Mouse (Mus musculus) gastrocnemius, adult 8-10 months (tissue): ENCODE measurements around the gene Dffa. TPM values are rescaled to one million over a fixed set of nuclear protein-coding genes. Genes with fewer than 3 reads are reported as not detected.
"Not testable (repeated sequence)": the region's sequence is repeated elsewhere in the genome, so short reads cannot be mapped to it uniquely, and the experiment has no call there.

Experiments used
- DNase-seq, 2 experiments: peaks; one replicate each; pipeline ENCODE4 v3.0.0; 2022; ENCODE audit warnings: low spot score in 2 of 2
- total RNA-seq, 4 experiments: library from RNA; stranded (reverse); gene quantifications; 2 replicates each; pipeline ENCODE4 v1.2.4; 2022

The Dffa gene
- total RNA-seq, 4 experiments from 2014 or later, result 71.6 to 76.6 (median 74.8) TPM

DNA sequence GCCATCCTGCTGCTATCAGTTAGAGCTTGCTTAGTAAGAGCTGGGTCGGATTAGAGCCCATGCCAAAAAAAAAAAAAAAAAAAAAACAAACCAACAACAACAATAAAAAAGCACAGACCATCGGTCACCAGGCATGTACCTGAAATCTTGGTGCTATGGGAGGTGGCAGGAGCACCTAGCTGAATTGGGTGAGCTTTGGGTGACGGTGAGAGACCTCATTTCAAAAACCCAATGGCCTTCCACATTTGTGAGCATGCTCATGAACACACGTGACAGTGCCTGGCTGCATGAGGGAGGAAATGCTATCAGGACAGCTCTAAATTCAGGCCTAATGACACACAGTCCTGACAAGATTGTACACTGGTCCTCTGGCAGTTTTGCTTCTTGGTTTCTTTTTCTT lies 44.1 kb downstream of the Dffa start:
- DNase-seq, result no peak

DNA sequence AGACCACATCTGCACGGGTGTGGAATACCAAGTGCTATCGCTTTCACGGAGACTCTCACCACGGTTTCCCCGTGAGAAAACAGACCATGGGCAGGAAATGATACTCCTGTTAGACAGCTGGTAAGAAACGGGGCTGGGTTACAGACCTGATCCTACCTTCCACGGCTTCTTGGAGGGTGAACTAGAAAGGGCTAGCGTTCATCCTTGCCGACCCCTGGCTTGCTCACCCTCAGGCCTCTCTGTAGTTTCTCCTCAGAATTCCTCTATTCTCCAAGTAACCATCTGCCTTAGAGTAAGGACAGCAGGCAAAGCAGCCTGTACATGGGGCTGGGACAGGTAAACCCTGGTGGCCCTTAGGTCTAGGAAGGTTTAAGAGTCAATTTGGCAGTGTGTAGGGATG lies 45.2 kb downstream of the Dffa start:
- DNase-seq, result no peak

DNA sequence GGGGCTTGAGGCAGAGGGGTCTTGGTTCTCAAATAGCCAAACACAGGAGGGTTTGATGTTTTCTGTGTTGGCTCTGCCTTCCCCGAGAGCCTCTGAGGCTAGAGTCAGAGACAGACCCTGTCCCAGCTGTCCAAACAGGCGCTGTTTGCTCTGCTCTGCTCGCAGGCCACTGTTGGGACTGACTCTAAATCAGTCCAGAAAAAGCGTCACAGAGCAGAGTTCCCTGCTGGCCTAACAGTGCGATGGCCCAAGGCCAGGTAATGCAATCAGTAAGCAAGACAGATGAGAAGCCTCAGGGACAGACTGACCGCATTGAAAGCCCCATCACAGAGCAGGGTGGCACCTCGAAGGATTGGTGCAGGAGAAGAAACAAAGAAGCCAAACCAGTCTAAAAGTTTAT lies 45.7 kb downstream of the Dffa start:
- peak; percentile 30 to 43 for DNase-seq

DNA sequence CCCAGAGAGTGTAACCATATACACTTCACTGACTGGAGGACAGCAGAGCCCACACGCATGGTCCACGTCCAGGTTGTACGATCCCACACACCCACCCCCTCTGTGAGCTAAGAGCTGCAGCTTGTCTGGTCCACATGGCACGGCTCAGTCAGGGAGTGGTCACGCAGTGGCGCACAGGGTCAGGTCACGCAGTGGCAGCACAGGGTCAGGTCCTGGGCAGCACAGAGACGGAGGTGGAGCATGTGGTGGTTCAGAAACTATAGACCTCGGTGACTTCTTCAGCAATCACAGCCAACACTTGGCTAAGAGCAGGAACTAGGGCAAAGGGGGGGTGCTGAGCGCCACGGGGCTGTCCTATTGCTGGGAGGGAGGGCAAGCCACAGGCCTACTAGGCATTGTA lies 46.3 kb downstream of the Dffa start:
- DNase-seq, result peak; percentile 21 to 45

- no peak for DNase-seq
Measured at GRCm38 (mm10) chr4:149150721-149151120, 46.8 kb downstream of the Dffa start.

DNA sequence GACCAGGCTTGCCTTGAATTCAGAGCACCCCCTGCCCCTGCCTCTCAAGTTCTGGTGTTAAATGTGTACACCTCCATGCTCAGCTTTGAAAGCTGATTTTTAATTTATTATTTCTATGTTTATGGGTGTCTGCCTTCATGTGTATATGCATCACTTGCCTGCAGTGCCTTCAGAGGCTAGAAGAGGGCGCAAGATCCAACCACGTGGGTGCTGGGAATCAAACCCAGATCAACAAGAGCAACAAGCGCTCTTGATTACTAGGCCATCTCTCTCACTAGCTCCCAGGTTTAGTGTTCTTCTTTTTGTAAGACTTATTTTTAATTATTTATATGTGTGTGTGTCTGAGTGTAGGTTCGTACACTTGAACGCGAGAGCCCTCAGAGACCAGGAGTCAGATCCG lies 50.9 kb downstream of the Dffa start:
- DNase-seq, result no peak

DNA sequence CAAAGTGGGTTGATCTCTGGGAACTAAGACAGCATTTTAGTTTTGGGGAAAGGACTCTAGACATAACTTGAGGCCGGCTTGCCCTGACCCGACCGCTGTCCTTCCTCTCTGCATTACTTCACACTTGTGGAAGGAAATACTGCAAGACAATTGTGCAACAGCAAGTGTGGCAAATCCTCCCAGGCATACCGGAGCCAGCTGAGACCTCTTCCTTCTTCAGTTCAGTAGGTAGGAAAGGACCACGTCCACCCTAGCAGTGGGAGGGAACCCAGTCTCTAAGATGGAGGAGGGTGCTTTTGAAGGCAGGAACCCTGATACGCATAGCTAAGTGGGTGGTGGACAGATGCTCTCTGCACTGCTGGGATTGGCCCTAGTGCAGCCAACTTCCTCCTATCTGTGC lies 51.8 kb downstream of the Dffa start:
- no peak for DNase-seq

GRCm38 (mm10) chr4:149157415-149157973 lies 53.5 kb downstream of the Dffa start:
- DNase-seq, result no peak

- no peak for DNase-seq
Measured at GRCm38 (mm10) chr4:149159203-149159602, 55.3 kb downstream of the Dffa start.

DNA sequence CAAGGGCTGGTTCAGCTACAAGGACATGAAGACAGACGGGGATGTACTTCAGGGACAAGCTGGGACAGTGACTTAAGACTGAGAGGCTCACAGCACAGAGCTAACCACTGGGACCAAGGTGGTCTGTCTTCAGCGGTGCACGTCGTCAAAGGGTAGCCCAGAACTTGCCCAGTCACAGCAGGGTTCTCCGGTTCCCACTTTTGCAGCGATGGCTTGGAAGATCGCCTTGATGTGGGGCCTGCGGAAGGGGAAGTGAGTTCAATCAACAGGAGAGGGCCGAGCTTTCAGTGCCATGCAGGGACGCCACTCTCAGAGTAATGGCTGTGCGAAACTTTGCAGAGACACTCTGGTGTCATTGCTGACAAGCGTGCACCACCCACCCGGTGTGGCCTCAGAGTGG lies 55.9 kb downstream of the Dffa start:
- no peak for DNase-seq

GRCm38 (mm10) chr4:149161166-149161565 lies 57.2 kb downstream of the Dffa start:
- DNase-seq, result no peak

GRCm38 (mm10) chr4:149163196-149163595 lies 59.2 kb downstream of the Dffa start:
- DNase-seq, result no peak

DNA sequence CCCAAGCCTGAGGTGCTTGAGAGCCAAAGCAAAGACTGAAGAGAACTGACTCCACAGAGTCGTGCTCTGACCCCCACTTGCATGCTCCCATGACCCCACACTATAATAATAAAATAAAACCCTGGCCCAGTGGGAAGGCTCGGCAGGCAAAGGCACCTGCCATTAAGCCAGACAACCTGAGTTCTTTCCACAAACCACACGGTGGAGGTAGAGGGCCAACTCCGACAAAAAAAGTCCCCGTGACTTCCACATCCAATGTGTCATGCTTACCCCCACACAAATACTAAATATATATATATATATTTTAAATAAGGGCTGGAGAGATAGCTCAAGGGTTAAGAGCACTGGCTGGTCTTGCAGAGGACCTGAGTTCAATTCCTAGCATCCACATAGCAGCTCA lies 60.2 kb downstream of the Dffa start:
- no peak for DNase-seq

- DNase-seq, result peak; percentile 96
Measured at GRCm38 (mm10) chr4:149166215-149166946, 62.4 kb downstream of the Dffa start, which contains the start of gene Pgd. Gene Pgd (minus strand): TSS chr4:149166771.

GRCm38 (mm10) chr4:149166957-149167611 lies 63.1 kb downstream of the Dffa start:
- peak in 1 of 2 experiments; percentile 13 for DNase-seq

DNA sequence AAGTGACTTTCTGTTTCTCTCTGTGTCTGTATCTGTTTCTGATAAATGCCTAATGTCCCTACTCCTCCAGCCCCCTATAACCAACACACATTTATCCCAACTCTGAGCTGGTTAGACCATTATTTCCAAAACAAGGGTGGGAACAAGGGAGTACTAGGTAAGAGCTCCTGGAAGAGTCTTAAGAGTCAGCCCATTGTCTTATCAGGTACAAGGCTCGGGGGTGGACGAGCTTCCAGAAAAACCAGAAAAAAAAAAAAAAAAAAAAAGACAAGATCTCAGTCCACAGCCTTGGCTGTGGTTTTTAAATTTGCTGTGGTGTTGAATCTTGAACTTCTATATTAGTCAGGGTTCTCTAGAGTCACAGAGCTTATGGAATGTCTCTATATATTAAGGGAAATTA lies 64.1 kb downstream of the Dffa start:
- no peak for DNase-seq

- DNase-seq, result not testable (repeated sequence)
Measured at GRCm38 (mm10) chr4:149169926-149170325, 66.0 kb downstream of the Dffa start.

Other genes with a start within 250 kb of the Dffa start
- 10 to 100 TPM; 21.1 to 23.9 (median 23.4) TPM for gene Pex14, start 4.3 kb upstream of the Dffa start, total RNA-seq
- gene Cort, start 22.6 kb downstream of the Dffa start, total RNA-seq, result under 1 TPM in 2 of 4 experiments, not detected in 2; 0.53 to 0.61 TPM
- 1 to 10 TPM; 5.2 to 8.7 (median 6.2) TPM for gene Cenps, start 33.5 kb downstream of the Dffa start, total RNA-seq
- 10 to 100 TPM; 12.3 to 18.6 (median 15.7) TPM for gene Pgd, start 62.6 kb downstream of the Dffa start, total RNA-seq
- gene Kif1b, start 203.5 kb downstream of the Dffa start, total RNA-seq, result 100 to 1,000 TPM; 281 to 318 (median 297) TPM